Mouse (Mus musculus) small intestine, adult 2 months (tissue): Measurements from ENCODE around the gene Rad51b.

Experiments used
- CTCF ChIP-seq: fragments of 200-500 bp; IDR thresholded peaks from 2 replicates; pipeline ENCODE4 v1.5.1; 2012; ENCODE audit warnings: low read depth, mild to moderate bottlenecking, control low read depth, inconsistent platforms, low read length, moderate library complexity, mixed read lengths; ENCODE audit not compliant: insufficient replicate concordance, insufficient read length; ENCODE audit errors: extremely low read depth
- POLR2A ChIP-seq: fragments of 200-500 bp; IDR thresholded peaks from 2 replicates; pipeline ENCODE4 v1.6.1; 2012; ENCODE audit warnings: low read depth, mild to moderate bottlenecking, control low read depth, inconsistent platforms, low read length, moderate library complexity

DNA sequence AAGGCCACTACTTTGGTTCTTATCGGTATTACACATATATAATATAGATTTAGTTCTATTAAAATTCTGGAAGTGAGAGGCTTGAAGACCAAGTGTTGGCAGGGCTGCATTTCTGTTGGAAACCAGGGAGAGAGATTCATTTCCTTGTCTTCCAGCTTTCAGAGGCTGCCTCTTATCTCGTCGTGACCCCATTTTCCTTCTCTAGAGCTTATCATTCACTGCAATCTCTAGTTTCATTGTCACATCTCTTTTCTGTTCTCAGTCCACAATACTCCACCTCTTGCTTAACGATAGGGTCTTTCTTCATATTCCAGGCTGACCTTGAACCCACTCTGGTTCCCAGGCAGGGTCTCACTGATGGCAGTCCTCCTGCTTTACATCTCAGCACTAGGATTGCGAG is 202.7 kb downstream of the Rad51b start:
- TF ChIP-seq POLR2A (no peak), CTCF (no peak)
